Mouse (Mus musculus) midbrain, embryonic 13.5 days (tissue): ENCODE measurements around the gene Tgfbr2. TPM values are rescaled to one million over a fixed set of nuclear protein-coding genes. Genes with fewer than 3 reads are reported as not detected.

Source experiments
- ATAC-seq: fragments of 200-750 bp; cut with Nextera tagmentation; 2 replicates; pipeline ENCODE4 v1.8.0; 2017; ENCODE audit warnings: mild to moderate bottlenecking, moderate TSS enrichment, moderate library complexity
- H3K27ac ChIP-seq: fragments of 300-500 bp; sonication (generic); 2 replicates; pipeline ENCODE4 v1.5.1; 2015; ENCODE audit warnings: inconsistent platforms, mild to moderate bottlenecking, moderate library complexity
- H3K27me3 ChIP-seq: fragments of 300-500 bp; sonication (generic); 2 replicates; pipeline ENCODE4 v1.6.1; 2015; ENCODE audit warnings: mild to moderate bottlenecking, inconsistent platforms
- H3K36me3 ChIP-seq: fragments of 300-500 bp; sonication (generic); 2 replicates; pipeline ENCODE4 v1.6.1; 2015; ENCODE audit warnings: mild to moderate bottlenecking, inconsistent platforms
- H3K4me1 ChIP-seq: fragments of 300-500 bp; sonication (generic); replicated peaks from 2 replicates; pipeline ENCODE4 v1.6.1; 2015; ENCODE audit warnings: inconsistent platforms
- H3K4me2 ChIP-seq: fragments of 300-500 bp; sonication (generic); replicated peaks from 2 replicates; pipeline ENCODE4 v1.6.1; 2015; ENCODE audit warnings: moderate library complexity, mild to moderate bottlenecking, inconsistent platforms
- H3K4me3 ChIP-seq: fragments of 300-500 bp; sonication (generic); replicated peaks from 2 replicates; pipeline ENCODE4 v1.5.1; 2015; ENCODE audit warnings: mild to moderate bottlenecking, inconsistent platforms
- H3K9ac ChIP-seq: fragments of 300-500 bp; sonication (generic); replicated peaks from 2 replicates; pipeline ENCODE4 v1.6.1; 2015; ENCODE audit warnings: mild to moderate bottlenecking, inconsistent platforms
- H3K9me3 ChIP-seq: fragments of 300-500 bp; sonication (generic); 2 replicates; pipeline ENCODE4 v1.6.1; 2016; ENCODE audit warnings: mild to moderate bottlenecking, inconsistent platforms
- WGBS: fragments of 180-500 bp; shearing (Covaris S2); methylation state at CpG from one replicate; pipeline ENCODE4 v1.1.7; 2015; 5-methylcytosine and 5-hydroxymethylcytosine counted together
- polyA plus RNA-seq: library from polyadenylated mRNA; unstranded; fragments of >200 nt; fragmentation: Nextera tagmentation; extraction: Ambion mirVana; gene quantifications from 2 replicates; pipeline ENCODE4 v1.2.1, GENCODE M21; 2015

Tgfbr2 gene
- polyA plus RNA-seq, 1 experiment from 2014 or later, result 7.0 TPM

GRCm38 (mm10) chr9:116148809-116149208 lies 26.4 kb downstream of the Tgfbr2 start:
- no peak overlapping the region for H3K4me3 ChIP-seq
- H3K9ac ChIP-seq, result no peak overlapping the region
- 95% methylated on average over 7 of the region's 7 CpGs for WGBS
- no peak overlapping the region for H3K4me2 ChIP-seq
- H3K27me3 ChIP-seq, result no peaks in the 10 kb centered on the region
- ATAC-seq, result no peak
- H3K36me3 ChIP-seq, result no peaks in the 10 kb centered on the region
- H3K9me3 ChIP-seq, result no peaks in the 10 kb centered on the region
- no peak overlapping the region for H3K27ac ChIP-seq
- H3K4me1 ChIP-seq, result peaks cover 5% of the 10 kb centered on the region; the same call in 1 of the 2 replicates

- Histone ChIP-seq H3K27ac (no peak overlapping the region), H3K36me3 (no peaks in the 10 kb centered on the region), H3K9ac (no peak overlapping the region), H3K27me3 (no peaks in the 10 kb centered on the region), H3K4me1 (peaks cover 5% of the 10 kb centered on the region; the same call in 1 of the 2 replicates), H3K9me3 (no peaks in the 10 kb centered on the region), H3K4me2 (no peak overlapping the region), H3K4me3 (no peak overlapping the region)
- 60% methylated on average over 9 of the region's 9 CpGs for WGBS
- no peak for ATAC-seq
These were observed 28.9 kb downstream of the Tgfbr2 start for GRCm38 (mm10) chr9:116146235-116146634.

DNA sequence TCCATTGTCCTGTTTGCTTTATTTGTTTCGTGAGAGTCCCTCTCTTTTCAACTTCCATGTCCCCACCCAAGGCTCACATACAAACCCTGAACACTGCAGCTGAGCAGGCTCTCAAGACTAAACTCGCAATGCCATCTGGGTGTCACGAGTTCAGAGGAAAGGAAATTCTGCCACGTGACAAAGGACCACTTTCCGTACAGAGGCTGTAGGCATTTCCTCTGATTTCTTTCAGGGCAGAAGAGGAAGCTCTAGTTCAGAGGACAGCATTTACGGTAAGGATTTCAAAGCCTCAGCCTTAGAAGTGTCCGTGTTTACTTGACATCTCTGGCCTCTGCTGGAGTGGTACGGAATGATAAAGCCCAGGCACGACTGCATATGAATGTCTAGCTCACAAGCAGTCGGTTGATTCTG lies 29.9 kb downstream of the Tgfbr2 start:
- H3K4me1 ChIP-seq, result no peaks in the 10 kb centered on the region
- H3K27ac ChIP-seq, result no peak overlapping the region
- no peak overlapping the region for H3K9ac ChIP-seq
- H3K9me3 ChIP-seq, result no peaks in the 10 kb centered on the region
- no peaks in the 10 kb centered on the region for H3K27me3 ChIP-seq
- no peak overlapping the region for H3K4me3 ChIP-seq
- 56% methylated on average over 10 of the region's 10 CpGs for WGBS
- no peaks in the 10 kb centered on the region for H3K36me3 ChIP-seq
- no peak for ATAC-seq
- H3K4me2 ChIP-seq, result no peak overlapping the region

DNA sequence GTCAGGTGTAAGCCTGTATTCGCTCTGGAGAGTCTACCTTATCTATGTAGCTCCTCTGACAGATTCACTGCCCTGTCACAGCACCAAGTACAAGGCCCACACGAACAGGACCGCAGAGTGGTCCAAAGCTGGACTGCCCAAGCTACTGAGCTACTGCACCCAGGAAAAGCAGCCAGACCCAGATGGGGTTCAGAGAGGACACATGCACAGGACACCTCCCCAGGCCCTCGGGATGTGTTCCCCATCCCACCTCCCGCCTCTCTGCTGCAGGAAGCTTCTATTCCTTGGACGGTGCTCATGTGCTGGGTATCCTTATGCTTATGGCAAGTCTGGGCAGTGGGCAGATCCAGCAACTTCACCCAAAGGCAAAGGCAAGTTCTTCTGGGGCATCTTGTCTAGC lies 34.7 kb downstream of the Tgfbr2 start:
- H3K4me2 ChIP-seq, result no peak overlapping the region
- no peak overlapping the region for H3K27ac ChIP-seq
- H3K27me3 ChIP-seq, result no peaks in the 10 kb centered on the region
- H3K4me3 ChIP-seq, result no peak overlapping the region
- H3K4me1 ChIP-seq, result peaks cover 26% of the 10 kb centered on the region
- WGBS, result 95% methylated on average over 6 of the region's 6 CpGs
- no peaks in the 10 kb centered on the region for H3K36me3 ChIP-seq
- no peaks in the 10 kb centered on the region for H3K9me3 ChIP-seq
- no peak overlapping the region for H3K9ac ChIP-seq
- ATAC-seq, result no peak

GRCm38 (mm10) chr9:116139549-116139948 lies 35.6 kb downstream of the Tgfbr2 start:
- Histone ChIP-seq H3K27ac (no peak overlapping the region), H3K4me2 (no peak overlapping the region), H3K4me1 (peaks cover 26% of the 10 kb centered on the region), H3K36me3 (no peaks in the 10 kb centered on the region), H3K27me3 (no peaks in the 10 kb centered on the region), H3K9me3 (no peaks in the 10 kb centered on the region), H3K9ac (no peak overlapping the region), H3K4me3 (no peak overlapping the region)
- no peak for ATAC-seq
- 83% methylated on average over 7 of the region's 7 CpGs for WGBS

GRCm38 (mm10) chr9:116138595-116139134 lies 36.5 kb downstream of the Tgfbr2 start:
- no peak overlapping the region for H3K4me3 ChIP-seq
- 56% methylated on average over 11 of the region's 11 CpGs for WGBS
- H3K4me2 ChIP-seq, result no peak overlapping the region
- H3K36me3 ChIP-seq, result no peaks in the 10 kb centered on the region
- no peaks in the 10 kb centered on the region for H3K9me3 ChIP-seq
- H3K27me3 ChIP-seq, result no peaks in the 10 kb centered on the region
- H3K9ac ChIP-seq, result no peak overlapping the region
- peak overlapping the region; percentile 26; the same call in 1 of the 2 replicates for H3K27ac ChIP-seq
- ATAC-seq, result peak; percentile 67
- H3K4me1 ChIP-seq, result peaks cover 26% of the 10 kb centered on the region

GRCm38 (mm10) chr9:116137645-116138044 lies 37.5 kb downstream of the Tgfbr2 start:
- Histone ChIP-seq H3K9me3 (no peaks in the 10 kb centered on the region), H3K4me2 (no peak overlapping the region), H3K27me3 (no peaks in the 10 kb centered on the region), H3K27ac (no peak overlapping the region), H3K4me1 (peaks cover 26% of the 10 kb centered on the region), H3K4me3 (no peak overlapping the region), H3K36me3 (no peaks in the 10 kb centered on the region), H3K9ac (no peak overlapping the region)
- no peak for ATAC-seq
- WGBS, result 83% methylated on average over 3 of the region's 3 CpGs

GRCm38 (mm10) chr9:116136811-116137210 lies 38.3 kb downstream of the Tgfbr2 start:
- Histone ChIP-seq H3K4me1 (peaks cover 26% of the 10 kb centered on the region), H3K4me2 (no peak overlapping the region), H3K9ac (no peak overlapping the region), H3K9me3 (no peaks in the 10 kb centered on the region), H3K4me3 (no peak overlapping the region), H3K36me3 (no peaks in the 10 kb centered on the region), H3K27me3 (no peaks in the 10 kb centered on the region), H3K27ac (no peak overlapping the region)
- no peak for ATAC-seq
- 69% methylated on average over 5 of the region's 5 CpGs for WGBS

- H3K27ac ChIP-seq, result no peak overlapping the region
- 68% methylated on average over 6 of the region's 6 CpGs for WGBS
- peaks cover 26% of the 10 kb centered on the region for H3K4me1 ChIP-seq
- H3K9me3 ChIP-seq, result no peaks in the 10 kb centered on the region
- no peaks in the 10 kb centered on the region for H3K27me3 ChIP-seq
- no peaks in the 10 kb centered on the region for H3K36me3 ChIP-seq
- H3K4me3 ChIP-seq, result no peak overlapping the region
- H3K4me2 ChIP-seq, result no peak overlapping the region
- no peak overlapping the region for H3K9ac ChIP-seq
- no peak for ATAC-seq
These were observed 39.0 kb downstream of the Tgfbr2 start for GRCm38 (mm10) chr9:116136146-116136545.

GRCm38 (mm10) chr9:116134488-116134887 lies 40.7 kb downstream of the Tgfbr2 start:
- WGBS, result 88% methylated on average over 2 of the region's 2 CpGs
- no peak for ATAC-seq

GRCm38 (mm10) chr9:116133312-116133980 lies 41.7 kb downstream of the Tgfbr2 start:
- Histone ChIP-seq H3K9ac (no peak overlapping the region), H3K9me3 (no peaks in the 10 kb centered on the region), H3K27me3 (no peaks in the 10 kb centered on the region), H3K4me2 (no peak overlapping the region), H3K36me3 (no peaks in the 10 kb centered on the region), H3K27ac (no peak overlapping the region), H3K4me1 (peaks cover 22% of the 10 kb centered on the region), H3K4me3 (no peak overlapping the region)
- WGBS, result 82% methylated on average over 6 of the region's 6 CpGs
- no peak for ATAC-seq

More at GRCm38 (mm10) chr9:116134488-116134887, 40.7 kb downstream of the Tgfbr2 start:
- Histone ChIP-seq H3K36me3 (no peaks in the 10 kb centered on the region), H3K27me3 (no peaks in the 10 kb centered on the region), H3K9me3 (no peaks in the 10 kb centered on the region), H3K4me1 (peaks cover 26% of the 10 kb centered on the region), H3K27ac (no peak overlapping the region), H3K4me3 (no peak overlapping the region), H3K9ac (no peak overlapping the region), H3K4me2 (no peak overlapping the region)

- no peak overlapping the region for H3K4me2 ChIP-seq
- no peaks in the 10 kb centered on the region for H3K27me3 ChIP-seq
- H3K36me3 ChIP-seq, result no peaks in the 10 kb centered on the region
- H3K4me3 ChIP-seq, result no peak overlapping the region
- H3K27ac ChIP-seq, result no peak overlapping the region
- H3K9me3 ChIP-seq, result no peaks in the 10 kb centered on the region
- H3K9ac ChIP-seq, result no peak overlapping the region
- 46% methylated on average over 3 of the region's 3 CpGs for WGBS
- ATAC-seq, result no peak
- H3K4me1 ChIP-seq, result no peaks in the 10 kb centered on the region
These were observed 46.3 kb downstream of the Tgfbr2 start for GRCm38 (mm10) chr9:116128886-116129285.

GRCm38 (mm10) chr9:116128311-116128710 lies 46.8 kb downstream of the Tgfbr2 start:
- no peak overlapping the region for H3K27ac ChIP-seq
- H3K4me3 ChIP-seq, result no peak overlapping the region
- H3K27me3 ChIP-seq, result no peaks in the 10 kb centered on the region
- H3K9me3 ChIP-seq, result no peaks in the 10 kb centered on the region
- H3K4me1 ChIP-seq, result no peaks in the 10 kb centered on the region
- no peak overlapping the region for H3K9ac ChIP-seq
- H3K36me3 ChIP-seq, result no peaks in the 10 kb centered on the region
- WGBS, result 82% methylated on average over 2 of the region's 2 CpGs
- ATAC-seq, result no peak
- no peak overlapping the region for H3K4me2 ChIP-seq
